Mouse (Mus musculus): ENCODE data around the gene Ddx41. TPM values are rescaled to one million over a fixed set of nuclear protein-coding genes. Genes with fewer than 3 reads are reported as not detected.
A peak's percentile ranks its signal among the peaks of the same experiment; 100 is the strongest.

Gene Ddx41
- polyA plus RNA-seq, 1 experiment = 53.6 TPM

DNA sequence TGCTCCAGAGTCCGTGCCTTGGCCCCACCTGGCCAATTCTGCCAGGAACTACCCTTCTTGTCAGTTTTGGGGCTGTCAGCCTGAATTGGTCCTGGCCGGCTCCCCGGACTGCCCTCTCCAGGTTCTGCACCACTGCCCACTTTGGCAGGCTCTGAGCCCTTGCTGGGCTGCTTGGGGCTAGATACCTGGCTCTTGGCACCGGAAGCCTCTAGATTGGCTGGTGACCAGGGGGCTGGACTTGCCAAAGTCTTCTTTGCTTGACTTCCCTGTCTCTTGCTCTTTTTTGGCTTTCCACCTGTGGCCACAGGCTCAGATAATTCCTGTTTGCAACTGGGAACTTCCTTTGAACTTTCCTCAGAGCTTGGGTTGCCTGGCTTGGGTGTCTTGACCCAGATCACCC lies 6.4 kb upstream of the Ddx41 start:
- no peak for DNase-seq (ENCODE audit: low read depth)

- no peak for DNase-seq (ENCODE audit: low read depth)
Observed at GRCm38 (mm10) chr13:55540933-55541332, 4.5 kb upstream of the Ddx41 start.

GRCm38 (mm10) chr13:55535796-55536193 lies 663 bp downstream of the Ddx41 start:
- no peak for DNase-seq (ENCODE audit: low read depth)

GRCm38 (mm10) chr13:55535191-55535590 lies 1.3 kb downstream of the Ddx41 start:
- no peak for DNase-seq (ENCODE audit: low read depth)

- DNase-seq (ENCODE audit: low read depth) = no peak
Observed at GRCm38 (mm10) chr13:55529198-55529915, 7.1 kb downstream of the Ddx41 start, which contains the start of gene Dok3. Gene Dok3, minus strand, starts transcription at chr13:55529296.

DNA sequence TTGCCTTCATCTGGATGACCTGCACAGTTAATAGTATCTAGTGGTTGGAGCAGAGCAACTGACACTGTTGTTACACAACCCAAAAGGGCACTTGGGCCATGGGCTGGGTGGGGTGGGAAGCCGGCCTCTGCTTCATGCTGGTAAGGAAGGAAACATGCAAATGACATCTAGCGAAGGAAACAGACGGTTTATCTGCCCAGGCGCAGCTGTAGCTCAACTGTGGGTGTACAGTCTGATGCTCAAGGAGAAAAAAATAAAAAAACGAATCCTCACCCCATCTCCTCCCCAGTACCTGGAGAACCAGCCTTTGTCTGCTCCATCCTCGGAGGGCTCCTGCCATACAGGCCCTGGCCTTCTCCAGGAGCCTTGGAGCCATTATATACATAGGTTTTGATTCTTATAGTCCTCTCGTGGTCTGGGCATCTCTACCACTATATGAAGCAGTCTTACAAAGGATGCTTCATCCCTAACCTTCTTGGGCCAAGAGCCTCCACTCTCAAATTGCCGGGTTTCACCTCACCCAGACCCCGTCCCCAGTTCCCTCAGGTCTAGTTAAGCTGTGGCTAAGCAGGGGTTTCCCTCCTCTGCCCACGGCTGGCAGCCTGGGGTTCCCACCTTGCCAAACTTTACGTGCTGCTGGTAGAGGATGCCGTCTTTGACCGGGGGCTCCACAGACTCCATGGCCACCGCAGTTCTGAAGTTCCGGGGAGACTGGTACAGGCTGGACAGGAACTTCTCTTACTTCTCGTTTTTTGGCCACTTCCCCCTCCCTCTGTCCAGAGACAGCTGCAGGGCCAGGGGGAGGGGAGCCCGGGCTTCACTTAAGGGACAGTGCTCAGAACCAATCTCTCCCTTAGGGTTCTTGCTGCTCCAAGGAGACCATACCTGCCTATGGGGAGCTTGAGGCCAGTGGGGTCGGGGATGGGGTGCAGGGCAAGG lies 8.4 kb downstream of the Ddx41 start:
- no peak for DNase-seq (ENCODE audit: low read depth)

- no peak for DNase-seq (ENCODE audit: low read depth)
Observed at GRCm38 (mm10) chr13:55527212-55527611, 9.2 kb downstream of the Ddx41 start.

DNA sequence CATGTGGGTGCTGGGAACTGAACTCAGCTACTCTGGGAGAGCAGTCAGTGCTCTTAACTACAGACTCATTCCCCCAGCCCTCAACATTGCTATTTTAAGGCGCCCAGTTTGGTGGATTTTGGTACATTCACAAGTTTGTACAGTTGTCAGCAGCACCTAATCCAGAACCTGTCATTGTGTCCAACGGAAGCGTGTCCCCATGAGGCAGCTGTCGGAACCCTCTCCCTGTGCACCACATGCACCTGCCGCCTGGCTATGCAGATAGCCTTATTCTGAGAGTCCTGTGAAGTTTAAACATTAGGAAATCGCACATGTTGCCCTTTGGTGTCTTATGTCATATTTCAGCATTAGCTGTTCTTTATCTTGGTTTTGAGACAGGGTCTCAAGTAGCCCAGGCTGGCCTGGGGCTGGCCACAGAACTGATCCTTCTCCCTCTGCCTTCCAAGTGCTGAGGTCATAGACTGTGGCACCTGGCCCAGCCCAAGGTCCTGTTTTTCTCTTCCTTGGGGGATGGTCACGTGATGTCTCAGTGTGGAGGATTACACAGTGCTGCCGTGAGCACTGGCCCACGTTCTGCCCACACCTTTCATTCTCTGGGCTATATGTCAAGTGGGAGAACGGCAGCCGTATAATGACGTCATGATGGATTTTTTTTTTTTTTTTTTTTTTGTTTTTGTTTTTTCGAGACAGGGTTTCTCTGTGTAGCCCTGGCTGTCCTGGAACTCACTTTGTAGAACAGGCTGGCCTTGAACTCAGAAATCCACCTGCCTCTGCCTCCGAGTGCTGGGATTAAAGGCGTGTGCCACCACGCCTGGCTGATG lies 10.5 kb downstream of the Ddx41 start:
- peak; percentile 40 for DNase-seq (ENCODE audit: low read depth)

GRCm38 (mm10) chr13:55523951-55524600 lies 12.4 kb downstream of the Ddx41 start:
- no peak for DNase-seq (ENCODE audit: low read depth)

DNA sequence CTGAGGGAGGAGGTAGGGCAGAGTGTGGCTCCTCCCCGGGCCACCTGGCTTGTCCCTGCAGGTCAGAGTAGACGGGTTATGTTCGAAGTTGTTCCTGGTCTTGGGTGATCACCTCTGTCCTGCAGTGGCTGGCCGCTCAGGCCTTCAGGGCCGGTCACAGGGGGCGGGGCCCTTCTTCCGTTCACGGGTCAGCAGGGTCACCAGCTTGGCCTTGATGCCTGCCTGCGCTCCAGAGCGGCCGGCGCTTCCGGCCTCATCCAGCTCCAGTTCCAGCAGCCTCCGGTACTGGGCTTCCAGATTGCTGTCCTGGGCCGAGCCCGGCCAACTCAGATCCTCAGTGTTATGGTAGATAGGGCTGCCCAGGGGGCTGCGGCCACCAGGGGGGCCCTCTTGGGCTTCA lies 13.2 kb downstream of the Ddx41 start:
- DNase-seq (ENCODE audit: low read depth) = no peak

DNA sequence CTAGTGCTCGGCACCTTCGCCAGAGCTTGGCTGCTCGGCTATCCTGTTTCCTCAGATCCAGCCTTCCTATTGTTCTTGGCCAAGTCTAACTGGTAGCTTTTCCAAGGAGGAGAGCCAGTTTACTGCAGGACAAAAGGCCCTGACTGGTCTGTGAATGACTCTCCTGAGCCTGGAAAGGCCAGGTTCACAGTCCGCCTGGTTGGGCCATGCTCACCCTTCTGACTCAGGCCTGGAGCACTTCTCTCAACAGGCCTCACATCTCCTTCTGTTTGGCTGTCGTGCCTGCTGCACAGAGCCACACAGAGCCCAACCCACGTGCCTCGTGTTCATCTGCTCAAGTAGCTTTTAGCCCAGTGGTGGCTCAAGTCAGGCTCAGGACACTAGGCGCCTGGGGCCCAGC lies 13.7 kb downstream of the Ddx41 start:
- peak; percentile 54 for DNase-seq (ENCODE audit: low read depth)

GRCm38 (mm10) chr13:55519606-55520005 lies 16.9 kb downstream of the Ddx41 start:
- DNase-seq (ENCODE audit: low read depth) = no peak

DNA sequence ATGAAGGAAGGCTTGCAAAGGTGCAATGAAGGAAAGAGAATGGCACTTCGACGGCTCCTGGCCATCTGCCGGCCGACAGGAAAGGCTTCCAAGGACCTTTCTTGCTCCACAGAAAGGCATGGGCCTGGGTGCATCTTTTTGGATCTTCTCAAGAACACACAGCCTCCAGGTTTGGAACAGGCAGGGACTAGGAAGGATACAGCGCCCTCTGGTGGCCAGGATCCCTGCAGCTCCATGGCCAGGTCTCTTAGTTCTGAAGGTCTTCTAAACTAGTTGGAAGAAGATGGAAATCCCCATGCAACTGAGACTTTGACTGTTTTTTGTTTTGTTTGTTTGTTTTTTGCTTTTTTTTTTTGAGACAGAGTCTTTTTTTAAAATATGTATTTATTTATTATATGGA lies 19.5 kb downstream of the Ddx41 start:
- no peak for DNase-seq (ENCODE audit: low read depth)

DNA sequence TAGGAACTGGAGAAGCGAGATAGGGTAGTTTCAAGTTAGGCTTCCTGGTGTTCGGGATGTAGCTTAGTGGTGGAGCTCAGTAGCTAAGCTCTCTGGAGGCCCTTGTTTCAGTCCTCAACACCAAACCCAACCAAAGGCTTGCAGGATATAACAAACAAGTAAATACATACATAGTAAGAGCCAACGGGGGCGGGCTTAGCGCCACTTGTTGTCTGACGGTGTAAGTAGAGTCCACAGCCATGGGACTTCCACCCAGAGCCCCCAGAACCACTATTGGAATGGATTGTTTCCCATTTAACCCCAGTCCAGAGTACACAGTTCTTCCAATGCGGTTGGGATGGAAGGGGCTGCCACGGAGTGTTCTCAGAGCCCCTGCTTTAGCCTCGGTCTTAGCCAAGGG lies 22.6 kb downstream of the Ddx41 start:
- DNase-seq (ENCODE audit: low read depth) = no peak

GRCm38 (mm10) chr13:55513111-55513748 lies 23.2 kb downstream of the Ddx41 start, which contains the start of gene Pdlim7:
Gene Pdlim7, minus strand, starts transcription at chr13:55513676.
- no peak for DNase-seq (ENCODE audit: low read depth)

DNA sequence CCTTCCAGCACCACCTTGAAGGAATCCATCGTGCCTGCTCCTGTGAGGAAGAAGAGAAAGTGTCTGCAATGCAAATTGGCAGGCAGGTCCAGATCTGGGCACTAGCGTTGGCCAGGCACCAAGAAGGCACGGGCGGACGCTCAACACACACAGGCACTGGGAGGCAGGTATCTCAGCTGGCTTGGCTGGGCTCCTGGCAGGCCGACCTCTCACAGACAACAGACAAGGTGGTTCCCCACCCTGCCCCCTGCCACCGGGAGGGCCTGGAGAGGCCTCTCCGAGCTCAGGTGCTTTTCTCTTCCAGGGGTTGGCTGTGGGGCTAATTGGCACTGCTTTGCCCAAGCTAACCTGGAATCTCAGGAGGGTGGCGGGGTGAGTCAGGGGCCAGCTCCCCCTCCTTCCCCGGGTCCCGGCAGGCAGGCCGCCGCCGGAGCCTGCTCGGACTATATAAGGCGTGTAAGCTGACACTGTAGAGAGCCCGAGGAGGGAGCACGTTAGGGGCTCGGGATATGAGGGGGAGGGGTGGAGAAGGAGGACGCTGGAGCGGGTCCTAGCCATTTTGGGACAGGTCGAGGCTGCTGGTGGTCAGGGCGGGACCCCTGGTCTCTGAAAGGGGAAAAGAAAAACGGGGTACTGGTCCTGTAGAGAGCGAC lies 24.0 kb downstream of the Ddx41 start:
- no peak for DNase-seq (ENCODE audit: low read depth)

DNA sequence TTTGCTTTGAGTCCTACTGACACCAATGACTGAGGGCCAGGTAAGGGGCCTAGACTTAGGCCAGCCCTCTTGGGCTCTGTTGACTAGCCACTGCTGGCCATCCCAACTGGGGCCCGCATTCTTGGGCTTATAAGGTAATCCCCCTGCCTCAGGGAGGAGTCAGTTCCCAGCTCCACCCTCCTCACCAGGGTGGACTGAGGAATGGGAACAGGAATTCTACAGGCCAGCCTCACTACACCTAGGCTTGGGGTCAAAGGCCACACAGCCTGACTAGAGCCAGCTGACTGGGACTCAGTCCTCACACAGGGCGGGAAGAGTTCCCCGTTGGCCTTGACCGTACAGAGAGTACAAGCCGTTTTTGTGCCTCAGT lies 25.0 kb downstream of the Ddx41 start:
- no peak for DNase-seq (ENCODE audit: low read depth)

DNA sequence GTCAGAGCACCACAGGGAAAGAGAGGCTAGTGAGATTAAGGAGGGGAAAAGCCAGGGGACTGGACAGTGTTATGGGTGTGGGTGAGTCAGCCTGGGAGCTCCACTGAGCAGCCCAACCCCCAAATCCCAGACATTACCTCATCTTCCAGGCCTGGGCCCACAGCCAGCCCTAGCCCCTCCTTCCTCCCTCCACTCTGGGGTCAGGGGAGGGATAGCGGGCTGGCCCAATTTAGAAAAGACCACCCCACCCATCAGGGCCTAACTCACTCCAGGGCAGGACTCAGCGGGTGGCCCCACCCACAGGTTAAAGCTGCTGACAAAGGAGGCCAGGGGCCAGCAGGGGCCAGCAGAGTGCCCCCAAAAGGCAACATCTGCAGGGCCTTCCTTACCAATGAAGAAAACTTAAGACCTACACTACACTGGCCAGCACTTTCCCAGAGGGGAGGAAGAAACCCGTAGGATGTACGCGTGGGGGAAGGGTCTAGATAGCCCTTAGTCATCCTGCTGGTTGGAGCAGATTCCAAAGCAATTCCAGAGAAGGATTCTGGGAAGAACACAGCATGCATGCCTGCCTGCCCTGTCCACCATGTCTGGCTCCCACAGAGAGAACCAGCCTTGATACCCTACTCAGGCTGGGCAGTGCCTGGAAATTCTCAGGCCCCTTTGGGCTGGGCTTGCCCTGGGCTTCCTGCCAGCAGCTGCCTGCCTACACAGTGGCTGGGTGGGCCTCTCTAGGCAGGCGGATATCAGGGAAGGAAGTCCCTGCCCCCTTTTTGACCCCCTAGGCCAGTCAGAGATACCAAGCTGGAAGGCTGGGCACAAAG lies 25.6 kb downstream of the Ddx41 start:
- DNase-seq (ENCODE audit: low read depth) = no peak

- DNase-seq (ENCODE audit: low read depth) = no peak
Observed at GRCm38 (mm10) chr13:55510332-55510667, 26.2 kb downstream of the Ddx41 start.

- no peak for DNase-seq (ENCODE audit: low read depth)
Observed at GRCm38 (mm10) chr13:55508531-55508930, 27.9 kb downstream of the Ddx41 start.
